In the genomic region with DNA sequence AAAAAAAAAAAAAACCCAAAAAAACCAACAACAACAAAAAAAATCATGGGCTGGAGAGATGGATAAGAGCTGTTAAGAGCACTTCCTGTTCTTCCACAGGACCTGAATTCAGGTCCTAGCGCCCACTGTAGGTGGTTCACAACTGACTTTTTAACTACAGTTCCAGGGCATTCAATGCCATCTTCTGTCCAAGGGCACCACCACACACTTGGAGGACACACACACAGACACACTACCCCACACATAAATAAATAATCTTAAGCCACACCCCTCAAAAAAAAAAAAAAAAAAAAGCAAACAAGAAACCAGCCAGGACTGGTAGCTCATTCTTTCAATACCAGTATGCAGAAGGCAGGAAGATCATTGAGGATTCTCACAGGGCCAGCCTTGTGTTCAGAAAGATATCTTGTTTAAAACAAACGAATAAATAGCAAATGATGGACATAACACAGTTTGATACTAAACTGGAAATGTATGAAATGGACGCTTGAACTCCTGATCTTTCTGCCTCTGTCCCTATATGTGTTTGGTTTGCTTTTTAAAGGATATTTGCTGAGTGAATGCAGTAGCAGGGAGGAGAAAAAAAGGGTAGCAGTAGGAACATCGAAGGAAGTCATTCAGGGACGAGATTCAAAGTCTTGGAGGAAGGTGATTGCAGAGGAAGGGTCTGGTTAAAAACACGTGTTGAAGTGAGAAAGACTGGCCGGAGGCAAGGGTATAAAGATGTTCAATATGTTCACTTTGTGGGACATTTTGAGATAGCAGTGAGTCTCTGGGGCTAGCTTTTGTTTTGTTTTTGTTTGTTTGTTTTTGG, we compare ENCODE assay signal across 7 mouse cellular contexts. TPM values are rescaled to one million over a fixed set of nuclear protein-coding genes. Genes with fewer than 3 reads are reported as not detected.
A peak's percentile ranks its signal among the peaks of the same experiment; 100 is the strongest.
DNase-seq lines count a peak whose midpoint lies in the region; ATAC-seq lines count a peak whose summit lies in the region.

No protein-coding gene starts in this region.

- H3K36me3 ChIP-seq in neural tube, embryonic 11.5 days (ENCODE audit: control insufficient read depth, insufficient read depth, low read length), result no peaks in the 10 kb centered on the region
- no peaks in the 10 kb centered on the region for H3K36me3 ChIP-seq in hindbrain, embryonic 13.5 days
- no peaks in the 10 kb centered on the region for H3K36me3 ChIP-seq in midbrain, embryonic 12.5 days

- peaks cover 5% of the 10 kb centered on the region; the same call in 1 of the 2 replicates for H3K4me1 ChIP-seq in neural tube, embryonic 11.5 days (ENCODE audit: control insufficient read depth, insufficient read depth, low read length)
- no peaks in the 10 kb centered on the region for H3K4me1 ChIP-seq in brown adipose tissue, adult 24 weeks (ENCODE audit: control insufficient read depth, insufficient read depth, insufficient read length, low read length)
- H3K4me1 ChIP-seq in hindbrain, embryonic 13.5 days (replicated peaks), result peaks cover 21% of the 10 kb centered on the region
- peaks cover 24% of the 10 kb centered on the region for H3K4me1 ChIP-seq in midbrain, embryonic 12.5 days

- H3K27ac ChIP-seq in neural tube, embryonic 11.5 days (ENCODE audit: low read depth, low read length), result peak overlapping the region; percentile 85
- peak overlapping the region; percentile 82 for H3K27ac ChIP-seq in brown adipose tissue, adult 24 weeks (replicated peaks; ENCODE audit: low read depth, low read length)
- H3K27ac ChIP-seq in hindbrain, embryonic 13.5 days, result peak overlapping the region; percentile 94
- H3K27ac ChIP-seq in midbrain, embryonic 12.5 days (replicated peaks), result peak overlapping the region; percentile 96

- WGBS in neural tube, embryonic 11.5 days, result 27% methylated on average over 7 of the region's 7 CpGs
- 24% methylated on average over 7 of the region's 7 CpGs for WGBS in hindbrain, embryonic 13.5 days
- WGBS in midbrain, embryonic 12.5 days, result 23% methylated on average over 7 of the region's 7 CpGs

- DNase-seq in neural tube, embryonic 11.5 days (ENCODE audit: low spot score), result no peak
- DNase-seq in neural tube, embryonic 10.5 days (ENCODE audit: extremely low spot score, low spot score), result no peak
- DNase-seq in adrenal gland, postnatal 4 days (ENCODE audit: low spot score in 2 of 2), result no peak
- no peak for DNase-seq in urinary bladder, postnatal 4 days (ENCODE audit: low spot score in 2 of 2)

- peak overlapping the region; percentile 84 for H3K4me3 ChIP-seq in neural tube, embryonic 11.5 days (ENCODE audit: low read depth, low read length)
- peak overlapping the region; percentile 75 for H3K4me3 ChIP-seq in brown adipose tissue, adult 24 weeks (ENCODE audit: insufficient read depth, low read depth, low read length)
- H3K4me3 ChIP-seq in hindbrain, embryonic 13.5 days, result peak overlapping the region; percentile 75
- peak overlapping the region; percentile 94 for H3K4me3 ChIP-seq in midbrain, embryonic 12.5 days

- no peak for ATAC-seq in neural tube, embryonic 11.5 days (ENCODE audit: insufficient read depth, low FRiP score, low TSS enrichment)
- ATAC-seq in hindbrain, embryonic 13.5 days (ENCODE audit: low FRiP score), result no peak
- no peak for ATAC-seq in midbrain, embryonic 12.5 days (ENCODE audit: low FRiP score, low read depth)

- peak overlapping the region; percentile 59 for H3K4me2 ChIP-seq in neural tube, embryonic 11.5 days (ENCODE audit: low read depth)
- peak overlapping the region; percentile 81 for H3K4me2 ChIP-seq in hindbrain, embryonic 13.5 days
- peak overlapping the region; percentile 56 for H3K4me2 ChIP-seq in midbrain, embryonic 12.5 days (replicated peaks)

- H3K9ac ChIP-seq in neural tube, embryonic 11.5 days (ENCODE audit: low read length), result peak overlapping the region; percentile 74
- H3K9ac ChIP-seq in hindbrain, embryonic 13.5 days, result peak overlapping the region; percentile 79
- H3K9ac ChIP-seq in midbrain, embryonic 12.5 days (replicated peaks), result peak overlapping the region; percentile 78

- no peaks in the 10 kb centered on the region for H3K27me3 ChIP-seq in neural tube, embryonic 11.5 days (ENCODE audit: control insufficient read depth, insufficient read depth, low read length)
- H3K27me3 ChIP-seq in hindbrain, embryonic 13.5 days, result no peaks in the 10 kb centered on the region
- H3K27me3 ChIP-seq in midbrain, embryonic 12.5 days, result no peaks in the 10 kb centered on the region

- no peaks in the 10 kb centered on the region for H3K9me3 ChIP-seq in neural tube, embryonic 11.5 days (ENCODE audit: control insufficient read depth, low read length)
- no peaks in the 10 kb centered on the region for H3K9me3 ChIP-seq in hindbrain, embryonic 13.5 days
- no peaks in the 10 kb centered on the region for H3K9me3 ChIP-seq in midbrain, embryonic 12.5 days

RNA-seq across cellular contexts. Expression of a gene that starts 1.1 kb away (rescaled TPM):
- 75.9 and 78.1 TPM in 2 replicates for polyA plus RNA-seq in neural tube, embryonic 11.5 days (2014; fragmentation: Nextera tagmentation; extraction: Ambion mirVana)
- 0.20 TPM in 1 of 2 replicates, not detected in the other for polyA plus RNA-seq in brown adipose tissue, adult 24 weeks (2012; ENCODE audit: insufficient read depth, insufficient read length, missing spikeins)
- 13.5 and 14.3 TPM in 2 replicates for polyA plus RNA-seq in hindbrain, embryonic 13.5 days (2015; fragmentation: Nextera tagmentation; extraction: Ambion mirVana)
- polyA plus RNA-seq in midbrain, embryonic 12.5 days (2016; fragmentation: Nextera tagmentation; extraction: Ambion mirVana), result 78.1 and 79.3 TPM in 2 replicates
- 10 to 100 TPM; 21.2 to 23.7 TPM for total RNA-seq in adrenal gland, postnatal 4 days (2021)

RNA-seq across cellular contexts. Expression of a gene that starts 37.5 kb away (rescaled TPM):
- 57.0 and 67.0 TPM in 2 replicates for polyA plus RNA-seq in neural tube, embryonic 11.5 days (2014; fragmentation: Nextera tagmentation; extraction: Ambion mirVana)
- 88.9 and 118 TPM in 2 replicates for polyA plus RNA-seq in brown adipose tissue, adult 24 weeks (2012; ENCODE audit: insufficient read depth, insufficient read length, missing spikeins)
- polyA plus RNA-seq in hindbrain, embryonic 13.5 days (2015; fragmentation: Nextera tagmentation; extraction: Ambion mirVana), result 35.3 and 35.7 TPM in 2 replicates
- 48.7 and 52.0 TPM in 2 replicates for polyA plus RNA-seq in midbrain, embryonic 12.5 days (2016; fragmentation: Nextera tagmentation; extraction: Ambion mirVana)
- 10 to 100 TPM; 65.4 to 69.4 TPM for total RNA-seq in adrenal gland, postnatal 4 days (2021)

RNA-seq across cellular contexts. Expression of a gene that starts 59.5 kb away (rescaled TPM):
- 4.5 and 5.8 TPM in 2 replicates for polyA plus RNA-seq in neural tube, embryonic 11.5 days (2014; fragmentation: Nextera tagmentation; extraction: Ambion mirVana)
- 2.9 and 4.0 TPM in 2 replicates for polyA plus RNA-seq in brown adipose tissue, adult 24 weeks (2012; ENCODE audit: insufficient read depth, insufficient read length, missing spikeins)
- polyA plus RNA-seq in hindbrain, embryonic 13.5 days (2015; fragmentation: Nextera tagmentation; extraction: Ambion mirVana), result 6.7 and 7.2 TPM in 2 replicates
- 6.5 and 7.8 TPM in 2 replicates for polyA plus RNA-seq in midbrain, embryonic 12.5 days (2016; fragmentation: Nextera tagmentation; extraction: Ambion mirVana)
- 10 to 100 TPM; 22.7 to 33.1 TPM for total RNA-seq in adrenal gland, postnatal 4 days (2021)

Comparison
In these comparisons a context has a peak if more than half of its experiments do, and no peak if none do; other contexts are left out.
1. RNA of a gene that starts 1.1 kb away (polyA plus RNA-seq): 78.1 to 79.3 TPM in midbrain, embryonic 12.5 days, 75.9 to 78.1 TPM in neural tube, embryonic 11.5 days and 13.5 to 14.3 TPM in hindbrain, embryonic 13.5 days; 0.20 TPM in brown adipose tissue, adult 24 weeks; every median in the first group is over 10 times any median in the second.
2. Peak in every context shown above with its lines, with median percentiles within 50 percentile points of each other: H3K27ac ChIP-seq, H3K4me2 ChIP-seq, H3K4me3 ChIP-seq and H3K9ac ChIP-seq.